Mouse (Mus musculus) lung, postnatal 0 days (tissue): ENCODE data around the gene Dock9. TPM values are rescaled to one million over a fixed set of nuclear protein-coding genes. Genes with fewer than 3 reads are reported as not detected.
"Not testable (repeated sequence)": the region's sequence is repeated elsewhere in the genome, so short reads cannot be mapped to it uniquely, and the experiment has no call there.

Experiments used
- ATAC-seq: fragments of 200-750 bp; cut with Nextera tagmentation; 2 replicates; pipeline ENCODE4 v1.8.0; 2017; ENCODE audit warnings: moderate library complexity
- DNase-seq: peaks from one replicate; pipeline ENCODE4 v3.0.0-alpha.2; 2016; ENCODE audit warnings: low spot score
- H3K27ac ChIP-seq: fragments of 300-500 bp; sonication (generic); 2 replicates; pipeline ENCODE4 v1.5.1; 2014; ENCODE audit warnings: antibody characterized with exemption, mild to moderate bottlenecking, low read length, mixed read lengths
- H3K27me3 ChIP-seq: fragments of 300-500 bp; sonication (generic); replicated peaks from 2 replicates; pipeline ENCODE4 v1.6.1; 2014; ENCODE audit warnings: low read length, mixed read lengths; ENCODE audit not compliant: insufficient read depth
- H3K36me3 ChIP-seq: fragments of 300-500 bp; sonication (generic); 2 replicates; pipeline ENCODE4 v1.6.1; 2014; ENCODE audit warnings: low read length, mixed read lengths; ENCODE audit not compliant: insufficient read depth
- H3K4me1 ChIP-seq: fragments of 300-500 bp; sonication (generic); 2 replicates; pipeline ENCODE4 v1.6.1; 2014; ENCODE audit warnings: antibody characterized with exemption, low read depth, low read length, mixed read lengths; ENCODE audit not compliant: insufficient read depth
- H3K4me2 ChIP-seq: fragments of 300-500 bp; sonication (generic); replicated peaks from 2 replicates; pipeline ENCODE4 v1.6.1; 2014; ENCODE audit warnings: low read depth, mild to moderate bottlenecking, low read length, moderate library complexity, mixed read lengths
- H3K4me3 ChIP-seq: fragments of 300-500 bp; sonication (generic); 2 replicates; pipeline ENCODE4 v1.5.1; 2014; ENCODE audit warnings: low read depth, low read length
- H3K9ac ChIP-seq: fragments of 300-500 bp; sonication (generic); replicated peaks from 2 replicates; pipeline ENCODE4 v1.6.1; 2014; ENCODE audit warnings: low read depth, mild to moderate bottlenecking
- H3K9me3 ChIP-seq: fragments of 300-500 bp; sonication (generic); 2 replicates; pipeline ENCODE4 v1.6.1; 2016; ENCODE audit warnings: low read length, mixed read lengths
- CTCF ChIP-seq: IDR thresholded peaks from 2 replicates; pipeline ENCODE4 v1.5.1; 2016; ENCODE audit warnings: antibody characterized with exemption, mild to moderate bottlenecking
- EP300 ChIP-seq: IDR thresholded peaks from 2 replicates; pipeline ENCODE4 v1.6.1; 2016; ENCODE audit warnings: antibody characterized with exemption, mild to moderate bottlenecking, control low read depth
- WGBS: fragments of 180-500 bp; shearing (Covaris S2); extraction: QIAGEN DNeasy Blood & Tissue Kit; methylation state at CpG from one replicate; pipeline ENCODE4 v1.1.7; 2014; 5-methylcytosine and 5-hydroxymethylcytosine counted together
- polyA plus RNA-seq: library from polyadenylated mRNA; unstranded; fragments of >200 nt; fragmentation: Nextera tagmentation; extraction: Ambion mirVana; gene quantifications from 2 replicates; pipeline ENCODE4 v1.2.1, GENCODE M21; 2015

Gene Dock9
- polyA plus RNA-seq, 1 experiment from 2014 or later, result 19.8 TPM

GRCm38 (mm10) chr14:121722774-121723173 is 74.9 kb downstream of the Dock9 start:
- Histone ChIP-seq H3K27ac (no peak overlapping the region), H3K4me3 (no peak overlapping the region), H3K36me3 (no peaks in the 10 kb centered on the region), H3K9me3 (no peaks in the 10 kb centered on the region), H3K4me2 (no peak overlapping the region), H3K9ac (no peak overlapping the region), H3K4me1 (no peaks in the 10 kb centered on the region; the same call in 1 of the 2 replicates), H3K27me3 (no peaks in the 10 kb centered on the region)
- no peak for TF ChIP-seq CTCF
- no peak for TF ChIP-seq EP300
- ATAC-seq, result no peak
- WGBS, result 33% methylated on average over 8 of the region's 8 CpGs
- peak; percentile 48 for DNase-seq

DNA sequence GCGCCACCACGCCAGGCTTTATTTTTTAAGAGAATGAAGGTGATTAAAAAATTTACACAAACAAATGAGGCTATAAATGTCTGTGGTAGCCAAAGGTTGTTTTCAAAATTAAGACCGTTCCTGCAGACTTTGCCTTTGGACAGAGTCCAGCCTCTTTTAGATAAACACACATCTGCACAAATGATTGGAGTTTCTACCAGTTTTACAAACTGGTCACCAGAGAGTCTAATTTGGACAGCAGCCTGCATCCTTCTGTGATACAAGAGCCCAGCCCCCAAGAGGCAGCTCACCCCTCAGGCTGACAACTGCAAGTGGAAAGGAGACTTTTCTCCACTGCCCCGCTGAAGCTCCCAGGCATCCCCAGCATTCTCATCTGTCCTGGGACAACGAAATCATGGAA is 76.2 kb downstream of the Dock9 start:
- no peak overlapping the region for H3K9ac ChIP-seq
- WGBS, result 59% methylated on average over 5 of the region's 5 CpGs
- no peak for DNase-seq

GRCm38 (mm10) chr14:121719638-121720601 is 77.7 kb downstream of the Dock9 start:
- TF ChIP-seq CTCF, result no peak
- TF ChIP-seq EP300, result peak; percentile 92
- H3K4me3 ChIP-seq, result no peak overlapping the region
- H3K27me3 ChIP-seq, result no peaks in the 10 kb centered on the region
- H3K36me3 ChIP-seq, result no peaks in the 10 kb centered on the region
- H3K9me3 ChIP-seq, result no peaks in the 10 kb centered on the region
- ATAC-seq (peak; percentile 93), DNase-seq (peak; percentile 87)
- H3K4me2 ChIP-seq, result no peak overlapping the region
- 64% methylated on average over 9 of the region's 9 CpGs for WGBS
- H3K9ac ChIP-seq, result no peak overlapping the region
- no peak overlapping the region for H3K27ac ChIP-seq
- H3K4me1 ChIP-seq, result no peaks in the 10 kb centered on the region; the same call in 1 of the 2 replicates

More for the DNA sequence above, 76.2 kb downstream of the Dock9 start:
- H3K4me1 ChIP-seq, result no peaks in the 10 kb centered on the region; the same call in 1 of the 2 replicates
- TF ChIP-seq CTCF, result no peak
- no peak for TF ChIP-seq EP300
- H3K36me3 ChIP-seq, result no peaks in the 10 kb centered on the region
- H3K4me3 ChIP-seq, result no peak overlapping the region
- no peak for ATAC-seq
- no peak overlapping the region for H3K4me2 ChIP-seq
- no peaks in the 10 kb centered on the region for H3K27me3 ChIP-seq
- H3K27ac ChIP-seq, result no peak overlapping the region
- H3K9me3 ChIP-seq, result no peaks in the 10 kb centered on the region

GRCm38 (mm10) chr14:121714799-121715198 is 82.8 kb downstream of the Dock9 start:
- not testable (repeated sequence) for H3K4me1 ChIP-seq, H3K4me2 ChIP-seq, H3K9ac ChIP-seq, H3K27me3 ChIP-seq, H3K27ac ChIP-seq, H3K9me3 ChIP-seq, H3K36me3 ChIP-seq, ATAC-seq, H3K4me3 ChIP-seq
- 73% methylated on average over 3 of the region's 3 CpGs for WGBS
- peak; percentile 17 for DNase-seq

DNA sequence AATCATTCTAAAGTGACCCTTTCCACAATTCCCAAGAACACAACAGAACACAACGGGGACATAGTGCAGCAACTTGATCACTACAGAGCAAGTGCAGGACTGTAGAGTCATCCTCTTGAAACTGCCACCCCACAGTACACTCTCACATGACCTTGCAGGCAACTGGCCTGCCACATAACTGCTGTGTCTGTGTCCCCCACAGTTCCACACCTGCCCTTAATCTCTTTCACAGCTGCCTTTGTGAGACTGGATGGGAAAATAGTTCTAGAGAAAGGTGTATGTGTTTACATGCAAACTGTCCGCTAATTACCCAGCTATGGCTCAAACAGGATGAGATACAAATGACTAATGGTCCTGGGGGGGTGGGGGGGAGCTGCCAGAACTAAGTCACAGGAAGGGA is 83.4 kb downstream of the Dock9 start:
- DNase-seq (no peak), ATAC-seq (no peak)
- H3K4me2 ChIP-seq, result no peak overlapping the region
- H3K9ac ChIP-seq, result no peak overlapping the region
- no peak overlapping the region for H3K4me3 ChIP-seq
- WGBS, result 64% methylated on average over 2 of the region's 2 CpGs
- no peaks in the 10 kb centered on the region for H3K36me3 ChIP-seq
- peaks cover 2% of the 10 kb centered on the region; the same call in 1 of the 2 replicates for H3K4me1 ChIP-seq
- TF ChIP-seq CTCF, result no peak
- TF ChIP-seq EP300, result no peak
- no peak overlapping the region for H3K27ac ChIP-seq
- no peaks in the 10 kb centered on the region for H3K9me3 ChIP-seq
- no peaks in the 10 kb centered on the region for H3K27me3 ChIP-seq

GRCm38 (mm10) chr14:121713830-121714197 is 83.8 kb downstream of the Dock9 start:
- 61% methylated on average over 4 of the region's 4 CpGs for WGBS
- no peak overlapping the region for H3K27ac ChIP-seq
- no peaks in the 10 kb centered on the region for H3K9me3 ChIP-seq
- no peak for DNase-seq
- peak; percentile 23 for ATAC-seq
- H3K9ac ChIP-seq, result no peak overlapping the region
- TF ChIP-seq EP300, result no peak
- no peak overlapping the region; the same call in 1 of the 2 replicates for H3K4me2 ChIP-seq
- no peak overlapping the region for H3K4me3 ChIP-seq
- H3K27me3 ChIP-seq, result no peaks in the 10 kb centered on the region
- no peaks in the 10 kb centered on the region for H3K36me3 ChIP-seq
- peaks cover 2% of the 10 kb centered on the region; the same call in 1 of the 2 replicates for H3K4me1 ChIP-seq
